Mouse (Mus musculus) forebrain, embryonic 11.5 days (tissue): ENCODE results near the gene Tdp1. TPM values are rescaled to one million over a fixed set of nuclear protein-coding genes. Genes with fewer than 3 reads are reported as not detected.

Source experiments
- ATAC-seq: fragments of 200-750 bp; cut with Nextera tagmentation; replicated peaks from 2 replicates; pipeline ENCODE4 v1.8.0; 2017; ENCODE audit warnings: moderate TSS enrichment; ENCODE audit not compliant: low FRiP score
- DNase-seq: peaks from one replicate; pipeline ENCODE4 v3.0.0-alpha.2; 2017; ENCODE audit warnings: low spot score
- H3K27ac ChIP-seq: fragments of 300-500 bp; sonication (generic); 2 replicates; pipeline ENCODE4 v1.5.1; 2014; ENCODE audit warnings: low read depth, low read length
- H3K27me3 ChIP-seq: fragments of 300-500 bp; sonication (generic); 2 replicates; pipeline ENCODE4 v1.6.1; 2014; ENCODE audit warnings: mild to moderate bottlenecking, low read length, mixed read lengths; ENCODE audit not compliant: control insufficient read depth, insufficient read depth
- H3K36me3 ChIP-seq: fragments of 300-500 bp; sonication (generic); 2 replicates; pipeline ENCODE4 v1.6.1; 2014; ENCODE audit warnings: mild to moderate bottlenecking, low read length, moderate library complexity, mixed read lengths; ENCODE audit not compliant: control insufficient read depth, insufficient read depth
- H3K4me1 ChIP-seq: fragments of 300-500 bp; sonication (generic); replicated peaks from 2 replicates; pipeline ENCODE4 v1.6.1; 2014; ENCODE audit warnings: low read length, mixed read lengths; ENCODE audit not compliant: control insufficient read depth, insufficient read depth
- H3K4me2 ChIP-seq: fragments of 300-500 bp; sonication (generic); 2 replicates; pipeline ENCODE4 v1.6.1; 2014; ENCODE audit warnings: low read depth, mild to moderate bottlenecking, low read length, moderate library complexity, mixed read lengths; ENCODE audit not compliant: severe bottlenecking
- H3K4me3 ChIP-seq: fragments of 300-500 bp; sonication (generic); 2 replicates; pipeline ENCODE4 v1.5.1; 2014; ENCODE audit warnings: low read depth, low read length
- H3K9ac ChIP-seq: fragments of 300-500 bp; sonication (generic); 2 replicates; pipeline ENCODE4 v1.6.1; 2014; ENCODE audit warnings: low read length
- H3K9me3 ChIP-seq: fragments of 300-500 bp; sonication (generic); 2 replicates; pipeline ENCODE4 v1.6.1; 2016; ENCODE audit warnings: low read length, mixed read lengths; ENCODE audit not compliant: control insufficient read depth
- WGBS: fragments of 180-500 bp; shearing (Covaris S2); extraction: QIAGEN DNeasy Blood & Tissue Kit; methylation state at CpG from one replicate; pipeline ENCODE4 v1.1.7; 2014; 5-methylcytosine and 5-hydroxymethylcytosine counted together
- polyA plus RNA-seq: library from polyadenylated mRNA; unstranded; fragments of >200 nt; fragmentation: Nextera tagmentation; extraction: Ambion mirVana; gene quantifications from 2 replicates; pipeline ENCODE4 v1.2.1, GENCODE M21; 2014

Gene Tdp1
- polyA plus RNA-seq, 1 experiment from 2014 or later, result 95.1 TPM

GRCm38 (mm10) chr12:99986797-99987196, 102.5 kb downstream of the Tdp1 start:
- no peaks in the 10 kb centered on the region for H3K4me1 ChIP-seq
- WGBS, result 94% methylated on average over 5 of the region's 5 CpGs
- no peak overlapping the region for H3K9ac ChIP-seq
- no peaks in the 10 kb centered on the region for H3K36me3 ChIP-seq
- ATAC-seq, result no peak
- no peak for DNase-seq
- no peak overlapping the region for H3K4me3 ChIP-seq
- H3K27me3 ChIP-seq, result no peaks in the 10 kb centered on the region
- no peaks in the 10 kb centered on the region for H3K9me3 ChIP-seq
- no peak overlapping the region for H3K27ac ChIP-seq
- no peak overlapping the region for H3K4me2 ChIP-seq

- ATAC-seq, result no peak
- Histone ChIP-seq H3K9ac (no peak overlapping the region), H3K4me1 (no peaks in the 10 kb centered on the region), H3K4me3 (no peak overlapping the region), H3K9me3 (no peaks in the 10 kb centered on the region), H3K36me3 (no peaks in the 10 kb centered on the region), H3K4me2 (no peak overlapping the region), H3K27me3 (no peaks in the 10 kb centered on the region), H3K27ac (no peak overlapping the region)
- WGBS, result 87% methylated on average over 2 of the region's 2 CpGs
- no peak for DNase-seq
These were observed 103.8 kb downstream of the Tdp1 start for GRCm38 (mm10) chr12:99988144-99988543.

GRCm38 (mm10) chr12:99992362-99992862, 108.1 kb downstream of the Tdp1 start:
- DNase-seq (no peak), ATAC-seq (no peak)
- no peak overlapping the region for H3K27ac ChIP-seq
- no peak overlapping the region for H3K9ac ChIP-seq
- H3K36me3 ChIP-seq, result no peaks in the 10 kb centered on the region
- WGBS, result 92% methylated on average over 11 of the region's 11 CpGs
- no peaks in the 10 kb centered on the region for H3K9me3 ChIP-seq
- no peaks in the 10 kb centered on the region for H3K27me3 ChIP-seq
- no peaks in the 10 kb centered on the region for H3K4me1 ChIP-seq
- H3K4me3 ChIP-seq, result no peak overlapping the region
- H3K4me2 ChIP-seq, result no peak overlapping the region

- H3K27ac ChIP-seq, result no peak overlapping the region
These were observed 109.0 kb downstream of the Tdp1 start for GRCm38 (mm10) chr12:99993146-99993890.

GRCm38 (mm10) chr12:99995951-99996350, 111.6 kb downstream of the Tdp1 start:
- Histone ChIP-seq H3K27me3 (no peaks in the 10 kb centered on the region), H3K36me3 (no peaks in the 10 kb centered on the region), H3K4me2 (no peak overlapping the region), H3K9ac (no peak overlapping the region), H3K4me1 (no peaks in the 10 kb centered on the region), H3K4me3 (no peak overlapping the region), H3K9me3 (no peaks in the 10 kb centered on the region), H3K27ac (no peak overlapping the region)
- DNase-seq (no peak), ATAC-seq (no peak)
- 91% methylated on average over 5 of the region's 5 CpGs for WGBS

More at GRCm38 (mm10) chr12:99993146-99993890, 109.0 kb downstream of the Tdp1 start:
- Histone ChIP-seq H3K36me3 (no peaks in the 10 kb centered on the region), H3K4me3 (no peak overlapping the region), H3K9ac (no peak overlapping the region), H3K9me3 (no peaks in the 10 kb centered on the region), H3K27me3 (no peaks in the 10 kb centered on the region), H3K4me1 (no peaks in the 10 kb centered on the region), H3K4me2 (no peak overlapping the region)
- no peak for DNase-seq
- 79% methylated on average over 10 of the region's 10 CpGs for WGBS
- ATAC-seq, result no peak

- H3K4me1 ChIP-seq, result no peaks in the 10 kb centered on the region
- no peak overlapping the region for H3K4me2 ChIP-seq
- DNase-seq (no peak), ATAC-seq (no peak)
- H3K27me3 ChIP-seq, result no peaks in the 10 kb centered on the region
- H3K27ac ChIP-seq, result no peak overlapping the region
- no peak overlapping the region for H3K9ac ChIP-seq
- H3K9me3 ChIP-seq, result no peaks in the 10 kb centered on the region
- H3K36me3 ChIP-seq, result no peaks in the 10 kb centered on the region
- no peak overlapping the region for H3K4me3 ChIP-seq
- 85% methylated on average over 5 of the region's 5 CpGs for WGBS
These were observed 115.4 kb downstream of the Tdp1 start for GRCm38 (mm10) chr12:99999726-100000125.

GRCm38 (mm10) chr12:100000381-100000780, 116.1 kb downstream of the Tdp1 start:
- DNase-seq (no peak), ATAC-seq (no peak)
- Histone ChIP-seq H3K27me3 (no peaks in the 10 kb centered on the region), H3K9ac (no peak overlapping the region), H3K27ac (no peak overlapping the region), H3K9me3 (no peaks in the 10 kb centered on the region), H3K4me2 (no peak overlapping the region), H3K4me3 (no peak overlapping the region), H3K4me1 (no peaks in the 10 kb centered on the region), H3K36me3 (no peaks in the 10 kb centered on the region)
- 72% methylated on average over 7 of the region's 7 CpGs for WGBS

GRCm38 (mm10) chr12:100001246-100001645, 116.9 kb downstream of the Tdp1 start:
- Histone ChIP-seq H3K36me3 (no peaks in the 10 kb centered on the region), H3K27me3 (no peaks in the 10 kb centered on the region), H3K9me3 (no peaks in the 10 kb centered on the region), H3K4me3 (no peak overlapping the region), H3K4me1 (no peaks in the 10 kb centered on the region), H3K27ac (no peak overlapping the region), H3K4me2 (no peak overlapping the region), H3K9ac (no peak overlapping the region)
- DNase-seq (no peak), ATAC-seq (no peak)
- 86% methylated on average over 3 of the region's 3 CpGs for WGBS

- no peak overlapping the region for H3K27ac ChIP-seq
- DNase-seq (no peak), ATAC-seq (no peak)
- no peak overlapping the region for H3K4me2 ChIP-seq
- H3K4me1 ChIP-seq, result no peaks in the 10 kb centered on the region
- H3K4me3 ChIP-seq, result no peak overlapping the region
- H3K9ac ChIP-seq, result no peak overlapping the region
- WGBS, result 91% methylated on average over 3 of the region's 3 CpGs
- no peaks in the 10 kb centered on the region for H3K27me3 ChIP-seq
- no peaks in the 10 kb centered on the region for H3K9me3 ChIP-seq
- H3K36me3 ChIP-seq, result no peaks in the 10 kb centered on the region
These were observed 117.6 kb downstream of the Tdp1 start for GRCm38 (mm10) chr12:100001910-100002309.
